Mouse (Mus musculus) stomach, embryonic 15.5 days (tissue): ENCODE measurements around the gene Dse. TPM values are rescaled to one million over a fixed set of nuclear protein-coding genes. Genes with fewer than 3 reads are reported as not detected.

Experiments used
- ATAC-seq: fragments of 200-750 bp; cut with Nextera tagmentation; 2 replicates; pipeline ENCODE4 v1.8.0; 2017; ENCODE audit warnings: low read depth, moderate number of reproducible peaks, moderate TSS enrichment; ENCODE audit not compliant: insufficient read depth, low FRiP score
- H3K27ac ChIP-seq: fragments of 300-500 bp; sonication (generic); 2 replicates; pipeline ENCODE4 v1.5.1; 2015; ENCODE audit warnings: mild to moderate bottlenecking, inconsistent platforms
- H3K27me3 ChIP-seq: fragments of 300-500 bp; sonication (generic); replicated peaks from 2 replicates; pipeline ENCODE4 v1.6.1; 2015; ENCODE audit warnings: inconsistent platforms
- H3K36me3 ChIP-seq: fragments of 300-500 bp; sonication (generic); 2 replicates; pipeline ENCODE4 v1.6.1; 2015; ENCODE audit warnings: inconsistent platforms
- H3K4me1 ChIP-seq: fragments of 300-500 bp; sonication (generic); 2 replicates; pipeline ENCODE4 v1.6.1; 2015; ENCODE audit warnings: inconsistent platforms
- H3K4me2 ChIP-seq: fragments of 300-500 bp; sonication (generic); 2 replicates; pipeline ENCODE4 v1.6.1; 2015; ENCODE audit warnings: mild to moderate bottlenecking, inconsistent platforms
- H3K4me3 ChIP-seq: fragments of 300-500 bp; sonication (generic); replicated peaks from 2 replicates; pipeline ENCODE4 v1.5.1; 2015; ENCODE audit warnings: inconsistent platforms
- H3K9ac ChIP-seq: fragments of 300-500 bp; sonication (generic); 2 replicates; pipeline ENCODE4 v1.6.1; 2015; ENCODE audit warnings: inconsistent platforms
- H3K9me3 ChIP-seq: fragments of 300-500 bp; sonication (generic); 2 replicates; pipeline ENCODE4 v1.6.1; 2016; ENCODE audit warnings: inconsistent platforms
- WGBS: fragments of 180-500 bp; shearing (Covaris S2); methylation state at CpG from one replicate; pipeline ENCODE4 v1.1.7; 2015; 5-methylcytosine and 5-hydroxymethylcytosine counted together
- polyA plus RNA-seq: library from polyadenylated mRNA; unstranded; fragments of >200 nt; fragmentation: Nextera tagmentation; extraction: Ambion mirVana; gene quantifications from 2 replicates; pipeline ENCODE4 v1.2.1, GENCODE M21; 2015

The Dse gene
- polyA plus RNA-seq, 1 experiment from 2014 or later, result 19.2 TPM

- ATAC-seq, result no peak
- no peaks in the 10 kb centered on the region for H3K4me1 ChIP-seq
- WGBS, result 70% methylated on average over 4 of the region's 4 CpGs
Observed at GRCm38 (mm10) chr10:34229491-34229890, 22.0 kb upstream of the Dse start.

GRCm38 (mm10) chr10:34223660-34224059 lies 16.1 kb upstream of the Dse start:
- Histone ChIP-seq H3K27me3 (no peaks in the 10 kb centered on the region), H3K27ac (no peak overlapping the region), H3K9ac (no peak overlapping the region), H3K4me2 (no peak overlapping the region), H3K4me1 (no peaks in the 10 kb centered on the region), H3K9me3 (no peaks in the 10 kb centered on the region), H3K4me3 (no peak overlapping the region), H3K36me3 (no peaks in the 10 kb centered on the region)
- WGBS, result 39% methylated on average over 3 of the region's 3 CpGs
- no peak for ATAC-seq

More at GRCm38 (mm10) chr10:34229491-34229890, 22.0 kb upstream of the Dse start:
- H3K9ac ChIP-seq, result no peak overlapping the region
- H3K4me2 ChIP-seq, result no peak overlapping the region
- H3K27ac ChIP-seq, result no peak overlapping the region
- no peaks in the 10 kb centered on the region for H3K36me3 ChIP-seq
- no peaks in the 10 kb centered on the region for H3K27me3 ChIP-seq
- no peaks in the 10 kb centered on the region for H3K9me3 ChIP-seq
- H3K4me3 ChIP-seq, result no peak overlapping the region

GRCm38 (mm10) chr10:34221909-34222620 lies 14.6 kb upstream of the Dse start:
- 45% methylated on average over 3 of the region's 3 CpGs for WGBS
- H3K9me3 ChIP-seq, result no peaks in the 10 kb centered on the region
- no peak for ATAC-seq

GRCm38 (mm10) chr10:34218191-34218590 lies 10.7 kb upstream of the Dse start:
- Histone ChIP-seq H3K9me3 (no peaks in the 10 kb centered on the region), H3K4me2 (no peak overlapping the region), H3K4me1 (no peaks in the 10 kb centered on the region), H3K36me3 (no peaks in the 10 kb centered on the region), H3K4me3 (no peak overlapping the region), H3K27ac (no peak overlapping the region), H3K27me3 (no peaks in the 10 kb centered on the region), H3K9ac (no peak overlapping the region)
- 92% methylated on average over 3 of the region's 3 CpGs for WGBS
- no peak for ATAC-seq

More at GRCm38 (mm10) chr10:34221909-34222620, 14.6 kb upstream of the Dse start:
- no peak overlapping the region for H3K4me2 ChIP-seq
- H3K4me3 ChIP-seq, result no peak overlapping the region
- H3K36me3 ChIP-seq, result no peaks in the 10 kb centered on the region
- H3K27me3 ChIP-seq, result no peaks in the 10 kb centered on the region
- H3K4me1 ChIP-seq, result no peaks in the 10 kb centered on the region
- H3K9ac ChIP-seq, result no peak overlapping the region
- no peak overlapping the region for H3K27ac ChIP-seq

GRCm38 (mm10) chr10:34215667-34216066 lies 8.2 kb upstream of the Dse start:
- H3K9ac ChIP-seq, result no peak overlapping the region
- no peak overlapping the region for H3K4me2 ChIP-seq
- 76% methylated on average over 1 of the region's 1 CpGs for WGBS
- H3K9me3 ChIP-seq, result no peaks in the 10 kb centered on the region
- no peak overlapping the region for H3K4me3 ChIP-seq
- H3K36me3 ChIP-seq, result no peaks in the 10 kb centered on the region
- no peaks in the 10 kb centered on the region for H3K4me1 ChIP-seq
- ATAC-seq, result no peak
- H3K27me3 ChIP-seq, result no peaks in the 10 kb centered on the region
- no peak overlapping the region for H3K27ac ChIP-seq

- Histone ChIP-seq H3K9ac (no peak overlapping the region), H3K9me3 (no peaks in the 10 kb centered on the region), H3K4me2 (no peak overlapping the region), H3K27ac (no peak overlapping the region), H3K27me3 (no peaks in the 10 kb centered on the region), H3K4me1 (0 out of 2 replicates have a peak, but pooled peaks cover 3% of the 10 kb centered on the region), H3K4me3 (no peak overlapping the region), H3K36me3 (no peaks in the 10 kb centered on the region)
- no peak for ATAC-seq
Observed at GRCm38 (mm10) chr10:34209951-34210350, 2.4 kb upstream of the Dse start.

GRCm38 (mm10) chr10:34208031-34208430 lies 516 bp upstream of the Dse start:
- Histone ChIP-seq H3K36me3 (no peaks in the 10 kb centered on the region), H3K4me2 (peak overlapping the region; percentile 81), H3K9me3 (no peaks in the 10 kb centered on the region), H3K27me3 (no peaks in the 10 kb centered on the region), H3K27ac (peak overlapping the region; percentile 93), H3K4me3 (peak overlapping the region; percentile 71), H3K9ac (no peak overlapping the region), H3K4me1 (0 out of 2 replicates have a peak, but pooled peaks cover 3% of the 10 kb centered on the region)
- ATAC-seq, result no peak
- WGBS, result 9% methylated on average over 13 of the region's 13 CpGs

GRCm38 (mm10) chr10:34206783-34207502 lies 572 bp downstream of the Dse start:
- H3K36me3 ChIP-seq, result no peaks in the 10 kb centered on the region
- under 1% methylated on average over 45 of the region's 65 CpGs for WGBS
- H3K27ac ChIP-seq, result peak overlapping the region; percentile 93
- H3K9ac ChIP-seq, result peak overlapping the region; percentile 84
- no peaks in the 10 kb centered on the region for H3K9me3 ChIP-seq
- peak overlapping the region; percentile 71 for H3K4me3 ChIP-seq
- ATAC-seq, result peak; percentile 94
- peak overlapping the region; percentile 81 for H3K4me2 ChIP-seq
- H3K27me3 ChIP-seq, result no peaks in the 10 kb centered on the region
- H3K4me1 ChIP-seq, result 0 out of 2 replicates have a peak, but pooled peaks cover 3% of the 10 kb centered on the region

GRCm38 (mm10) chr10:34206436-34206782 lies 1.1 kb downstream of the Dse start:
- Histone ChIP-seq H3K9ac (peak overlapping the region; percentile 84), H3K27me3 (no peaks in the 10 kb centered on the region), H3K27ac (peak overlapping the region; percentile 93), H3K4me2 (peak overlapping the region; percentile 81), H3K9me3 (no peaks in the 10 kb centered on the region), H3K36me3 (no peaks in the 10 kb centered on the region), H3K4me3 (peak overlapping the region; percentile 71), H3K4me1 (0 out of 2 replicates have a peak, but pooled peaks cover 3% of the 10 kb centered on the region)
- no peak; the same call in 1 of the 2 replicates for ATAC-seq
- under 1% methylated on average over 15 of the region's 15 CpGs for WGBS

GRCm38 (mm10) chr10:34205825-34206224 lies 1.7 kb downstream of the Dse start:
- 90% methylated on average over 1 of the region's 1 CpGs for WGBS
- Histone ChIP-seq H3K4me1 (0 out of 2 replicates have a peak, but pooled peaks cover 3% of the 10 kb centered on the region), H3K4me3 (no peak overlapping the region), H3K9ac (no peak overlapping the region), H3K9me3 (no peaks in the 10 kb centered on the region), H3K27ac (no peak overlapping the region), H3K4me2 (no peak overlapping the region), H3K36me3 (no peaks in the 10 kb centered on the region), H3K27me3 (no peaks in the 10 kb centered on the region)
- ATAC-seq, result no peak

- H3K27ac ChIP-seq, result no peak overlapping the region
- H3K36me3 ChIP-seq, result no peaks in the 10 kb centered on the region
- H3K4me3 ChIP-seq, result no peak overlapping the region
- no peak overlapping the region for H3K9ac ChIP-seq
- H3K27me3 ChIP-seq, result no peaks in the 10 kb centered on the region
- 69% methylated on average over 1 of the region's 1 CpGs for WGBS
- no peaks in the 10 kb centered on the region for H3K9me3 ChIP-seq
- no peak for ATAC-seq
- peaks cover 8% of the 10 kb centered on the region; the same call in 1 of the 2 replicates for H3K4me1 ChIP-seq
- no peak overlapping the region for H3K4me2 ChIP-seq
Observed at GRCm38 (mm10) chr10:34200689-34201088, 6.8 kb downstream of the Dse start.

GRCm38 (mm10) chr10:34198574-34198973 lies 8.9 kb downstream of the Dse start:
- WGBS, result 46% methylated on average over 3 of the region's 3 CpGs
- no peak for ATAC-seq
- Histone ChIP-seq H3K4me3 (no peak overlapping the region), H3K27ac (peak overlapping the region; percentile 26; the same call in 1 of the 2 replicates), H3K4me1 (peaks cover 8% of the 10 kb centered on the region; the same call in 1 of the 2 replicates), H3K9me3 (no peaks in the 10 kb centered on the region), H3K9ac (no peak overlapping the region), H3K4me2 (no peak overlapping the region), H3K36me3 (no peaks in the 10 kb centered on the region), H3K27me3 (no peaks in the 10 kb centered on the region)
